In genomic region chr1:61118071-61118470, GRCm38 (mm10) we compare ENCODE assay signal across 20 mouse cellular contexts.
A peak's percentile ranks its signal among the peaks of the same experiment; 100 is the strongest.
DNase-seq lines count a peak whose midpoint lies in the region; ATAC-seq and TF ChIP-seq lines count a peak whose summit lies in the region.
"Had no signal": no experiment of that assay in that cellular context is flagged by ENCODE, and none has a peak within 500 bp of the region (broad histone marks: within the 10 kb centered on the region; RNA-seq: fewer than 3 reads in every experiment).

No protein-coding gene starts in this region.

- H3K9me3 ChIP-seq in forebrain, embryonic 14.5 days (replicated peaks; ENCODE audit: control insufficient read depth, low read length), result no peaks in the 10 kb centered on the region
- no peaks in the 10 kb centered on the region for H3K9me3 ChIP-seq in forebrain, embryonic 10.5 days
- no peaks in the 10 kb centered on the region for H3K9me3 ChIP-seq in midbrain, embryonic 12.5 days
- H3K9me3 ChIP-seq in midbrain, postnatal 0 days (ENCODE audit: low read length), result no peaks in the 10 kb centered on the region
- H3K9me3 ChIP-seq in midbrain, embryonic 15.5 days, result no peaks in the 10 kb centered on the region
- no peaks in the 10 kb centered on the region for H3K9me3 ChIP-seq in midbrain, embryonic 13.5 days
- H3K9me3 ChIP-seq: embryonic facial prominence, embryonic 13.5 days; embryonic facial prominence, embryonic 15.5 days had no signal

- no peaks in the 10 kb centered on the region for H3K36me3 ChIP-seq in forebrain, embryonic 14.5 days (ENCODE audit: control insufficient read depth, insufficient read depth, low read length)
- no peaks in the 10 kb centered on the region for H3K36me3 ChIP-seq in forebrain, embryonic 10.5 days (replicated peaks)
- no peaks in the 10 kb centered on the region for H3K36me3 ChIP-seq in midbrain, embryonic 12.5 days
- H3K36me3 ChIP-seq in midbrain, postnatal 0 days (ENCODE audit: insufficient read depth, low read length), result no peaks in the 10 kb centered on the region
- no peaks in the 10 kb centered on the region for H3K36me3 ChIP-seq in midbrain, embryonic 15.5 days (replicated peaks)
- no peaks in the 10 kb centered on the region for H3K36me3 ChIP-seq in midbrain, embryonic 13.5 days
- H3K36me3 ChIP-seq: embryonic facial prominence, embryonic 13.5 days; embryonic facial prominence, embryonic 15.5 days had no signal

- WGBS in forebrain, embryonic 14.5 days, result 48% methylated on average over 4 of the region's 4 CpGs
- WGBS in forebrain, embryonic 10.5 days, result 84% methylated on average over 4 of the region's 4 CpGs
- WGBS in midbrain, embryonic 12.5 days, result 59% methylated on average over 4 of the region's 4 CpGs
- 48% methylated on average over 4 of the region's 4 CpGs for WGBS in midbrain, postnatal 0 days
- 42% methylated on average over 4 of the region's 4 CpGs for WGBS in midbrain, embryonic 15.5 days
- 42% methylated on average over 4 of the region's 4 CpGs for WGBS in midbrain, embryonic 13.5 days

- peaks cover 4% of the 10 kb centered on the region; the same call in 1 of the 2 replicates for H3K4me1 ChIP-seq in forebrain, embryonic 14.5 days (ENCODE audit: control insufficient read depth, insufficient read depth, low read length)
- H3K4me1 ChIP-seq in forebrain, embryonic 10.5 days, result peaks cover 8% of the 10 kb centered on the region
- H3K4me1 ChIP-seq in midbrain, embryonic 12.5 days, result peaks cover 5% of the 10 kb centered on the region
- H3K4me1 ChIP-seq in midbrain, postnatal 0 days (ENCODE audit: insufficient read depth, low read length), result no peaks in the 10 kb centered on the region
- no peaks in the 10 kb centered on the region for H3K4me1 ChIP-seq in midbrain, embryonic 15.5 days
- H3K4me1 ChIP-seq in midbrain, embryonic 13.5 days (replicated peaks), result 0 out of 2 replicates have a peak, but pooled peaks cover 5% of the 10 kb centered on the region
- H3K4me1 ChIP-seq: embryonic facial prominence, embryonic 13.5 days; embryonic facial prominence, embryonic 15.5 days had no signal

- H3K9ac ChIP-seq in forebrain, embryonic 14.5 days (ENCODE audit: low read length), result no peak overlapping the region
- H3K9ac ChIP-seq in midbrain, embryonic 12.5 days (replicated peaks), result no peak overlapping the region
- no peak overlapping the region for H3K9ac ChIP-seq in midbrain, postnatal 0 days (replicated peaks; ENCODE audit: low read length, poor library complexity, severe bottlenecking)
- no peak overlapping the region for H3K9ac ChIP-seq in midbrain, embryonic 15.5 days
- H3K9ac ChIP-seq in midbrain, embryonic 13.5 days (replicated peaks), result no peak overlapping the region
- H3K9ac ChIP-seq: embryonic facial prominence, embryonic 13.5 days; embryonic facial prominence, embryonic 15.5 days had no signal

- no peak for TF ChIP-seq POLR2A in brain, embryonic 14.5 days (IDR thresholded peaks at IDR 0.05; ENCODE audit: borderline replicate concordance, extremely low read depth, insufficient read depth, insufficient read length, poor library complexity, severe bottlenecking)

- no peaks in the 10 kb centered on the region for H3K27me3 ChIP-seq in forebrain, embryonic 14.5 days (replicated peaks; ENCODE audit: control insufficient read depth, insufficient read depth, low read length)
- H3K27me3 ChIP-seq in forebrain, embryonic 10.5 days (ENCODE audit: poor library complexity, severe bottlenecking), result no peaks in the 10 kb centered on the region
- H3K27me3 ChIP-seq in midbrain, embryonic 12.5 days, result no peaks in the 10 kb centered on the region; the same call in 1 of the 2 replicates
- H3K27me3 ChIP-seq in midbrain, postnatal 0 days (ENCODE audit: insufficient read depth, low read length), result no peaks in the 10 kb centered on the region
- H3K27me3 ChIP-seq in midbrain, embryonic 15.5 days (replicated peaks), result no peaks in the 10 kb centered on the region
- H3K27me3 ChIP-seq in midbrain, embryonic 13.5 days, result no peaks in the 10 kb centered on the region
- H3K27me3 ChIP-seq: embryonic facial prominence, embryonic 13.5 days; embryonic facial prominence, embryonic 15.5 days had no signal

- no peak for TF ChIP-seq CTCF in midbrain, postnatal 0 days (IDR thresholded peaks at IDR 0.05)
- TF ChIP-seq CTCF in brain, embryonic 14.5 days (IDR thresholded peaks at IDR 0.05; ENCODE audit: borderline replicate concordance, extremely low read depth, insufficient read depth, insufficient read length), result no peak

- DNase-seq in forebrain, embryonic 14.5 days (ENCODE audit: low spot score), result peak; percentile 78
- no peak for DNase-seq in forebrain, embryonic 10.5 days (ENCODE audit: extremely low spot score, low spot score)
- no peak for DNase-seq in midbrain, postnatal 0 days (ENCODE audit: low spot score)
- peak; percentile 77 for DNase-seq in brain, embryonic 14.5 days (ENCODE audit: low read depth)
- no peak for DNase-seq in thymus, postnatal 14 days
- DNase-seq: adrenal gland, adult 2 months; adrenal gland, postnatal 10 days; adrenal gland, postnatal 25 days; cerebellum, adult 11 months; cerebellum, adult 18-20 months; cerebellum, adult 8-10 months; cerebellum, adult 9-11 months; cerebellum, postnatal 14 days; cerebellum, postnatal 36 days had no signal

- H3K27ac ChIP-seq in forebrain, embryonic 14.5 days (ENCODE audit: low read depth, low read length), result no peak overlapping the region
- no peak overlapping the region for H3K27ac ChIP-seq in forebrain, embryonic 10.5 days
- no peak overlapping the region for H3K27ac ChIP-seq in midbrain, embryonic 12.5 days (replicated peaks)
- no peak overlapping the region for H3K27ac ChIP-seq in midbrain, postnatal 0 days (ENCODE audit: low read depth, low read length)
- H3K27ac ChIP-seq in midbrain, embryonic 15.5 days, result peak overlapping the region; percentile 11; the same call in 1 of the 2 replicates
- no peak overlapping the region for H3K27ac ChIP-seq in midbrain, embryonic 13.5 days
- H3K27ac ChIP-seq: embryonic facial prominence, embryonic 13.5 days; embryonic facial prominence, embryonic 15.5 days had no signal

- H3K4me2 ChIP-seq in forebrain, embryonic 14.5 days (ENCODE audit: low read length), result no peak overlapping the region
- no peak overlapping the region for H3K4me2 ChIP-seq in midbrain, embryonic 12.5 days (replicated peaks)
- H3K4me2 ChIP-seq in midbrain, postnatal 0 days (ENCODE audit: low read depth, low read length, poor library complexity, severe bottlenecking), result no peak overlapping the region
- no peak overlapping the region for H3K4me2 ChIP-seq in midbrain, embryonic 15.5 days
- H3K4me2 ChIP-seq in midbrain, embryonic 13.5 days (replicated peaks), result no peak overlapping the region
- H3K4me2 ChIP-seq: embryonic facial prominence, embryonic 13.5 days; embryonic facial prominence, embryonic 15.5 days had no signal

- no peak overlapping the region for H3K4me3 ChIP-seq in forebrain, embryonic 14.5 days (ENCODE audit: low read depth, low read length)
- H3K4me3 ChIP-seq in forebrain, embryonic 10.5 days, result no peak overlapping the region
- no peak overlapping the region for H3K4me3 ChIP-seq in midbrain, embryonic 12.5 days
- H3K4me3 ChIP-seq in midbrain, postnatal 0 days (ENCODE audit: low read depth, low read length), result no peak overlapping the region
- H3K4me3 ChIP-seq in midbrain, embryonic 15.5 days, result no peak overlapping the region
- H3K4me3 ChIP-seq in midbrain, embryonic 13.5 days (replicated peaks), result no peak overlapping the region
- H3K4me3 ChIP-seq: embryonic facial prominence, embryonic 13.5 days; embryonic facial prominence, embryonic 15.5 days; erythroblast, embryonic 14.5 days had no signal

- peak; percentile 70 for ATAC-seq in forebrain, embryonic 14.5 days
- ATAC-seq in midbrain, embryonic 12.5 days (ENCODE audit: low FRiP score, low read depth), result 0 out of 2 replicates have a peak, but pooled peaks have one; percentile 34
- ATAC-seq in midbrain, postnatal 0 days (ENCODE audit: low FRiP score), result no peak
- no peak for ATAC-seq in midbrain, embryonic 15.5 days (replicated peaks)
- no peak for ATAC-seq in midbrain, embryonic 13.5 days

Comparison
In these comparisons a context has a peak if more than half of its experiments do, and no peak if none do; other contexts are left out.
1. ATAC-seq: peak in forebrain, embryonic 14.5 days (single experiment) and midbrain, embryonic 12.5 days (single experiment); none in midbrain, postnatal 0 days (single experiment), midbrain, embryonic 15.5 days (single experiment) and midbrain, embryonic 13.5 days (single experiment).
2. DNase-seq: peak in forebrain, embryonic 14.5 days (single experiment) and brain, embryonic 14.5 days (single experiment); none in forebrain, embryonic 10.5 days (single experiment), midbrain, postnatal 0 days (single experiment) and thymus, postnatal 14 days (single experiment).